Mouse (Mus musculus) embryonic facial prominence, embryonic 12.5 days (tissue): Measurements from ENCODE around the gene Emc9. TPM values are rescaled to one million over a fixed set of nuclear protein-coding genes. Genes with fewer than 3 reads are reported as not detected.

Experiments
- ATAC-seq: fragments of 200-750 bp; cut with Nextera tagmentation; 2 replicates; pipeline ENCODE4 v1.8.0; 2017; ENCODE audit not compliant: insufficient number of reproducible peaks, insufficient read depth, low FRiP score, low TSS enrichment
- H3K27ac ChIP-seq: fragments of 300-500 bp; sonication (generic); 2 replicates; pipeline ENCODE4 v1.5.1; 2016; ENCODE audit warnings: mild to moderate bottlenecking
- H3K27me3 ChIP-seq: fragments of 300-500 bp; sonication (generic); 2 replicates; pipeline ENCODE4 v1.6.1; 2016; ENCODE audit warnings: mild to moderate bottlenecking, moderate library complexity
- H3K36me3 ChIP-seq: fragments of 300-500 bp; sonication (generic); 2 replicates; pipeline ENCODE4 v1.6.1; 2016; ENCODE audit warnings: mild to moderate bottlenecking
- H3K4me1 ChIP-seq: fragments of 300-500 bp; sonication (generic); 2 replicates; pipeline ENCODE4 v1.6.1; 2016
- H3K4me2 ChIP-seq: fragments of 300-500 bp; sonication (generic); replicated peaks from 2 replicates; pipeline ENCODE4 v1.6.1; 2016; ENCODE audit warnings: mild to moderate bottlenecking, moderate library complexity
- H3K4me3 ChIP-seq: fragments of 300-500 bp; sonication (generic); 2 replicates; pipeline ENCODE4 v1.5.1; 2016; ENCODE audit warnings: mild to moderate bottlenecking
- H3K9ac ChIP-seq: fragments of 300-500 bp; sonication (generic); 2 replicates; pipeline ENCODE4 v1.6.1; 2016; ENCODE audit warnings: mild to moderate bottlenecking, moderate library complexity
- H3K9me3 ChIP-seq: fragments of 300-500 bp; sonication (generic); 2 replicates; pipeline ENCODE4 v1.6.1; 2016; ENCODE audit warnings: mild to moderate bottlenecking, moderate library complexity
- WGBS: fragments of 180-500 bp; shearing (Covaris S2); methylation state at CpG from one replicate; pipeline ENCODE4 v1.1.7; 2016; 5-methylcytosine and 5-hydroxymethylcytosine counted together
- polyA plus RNA-seq: library from polyadenylated mRNA; unstranded; fragments of >200 nt; fragmentation: Nextera tagmentation; extraction: Ambion mirVana; gene quantifications from 2 replicates; pipeline ENCODE4 v1.2.1, GENCODE M21; 2016

Gene Emc9
- polyA plus RNA-seq, result 4.6 and 4.9 TPM in 2 replicates

DNA sequence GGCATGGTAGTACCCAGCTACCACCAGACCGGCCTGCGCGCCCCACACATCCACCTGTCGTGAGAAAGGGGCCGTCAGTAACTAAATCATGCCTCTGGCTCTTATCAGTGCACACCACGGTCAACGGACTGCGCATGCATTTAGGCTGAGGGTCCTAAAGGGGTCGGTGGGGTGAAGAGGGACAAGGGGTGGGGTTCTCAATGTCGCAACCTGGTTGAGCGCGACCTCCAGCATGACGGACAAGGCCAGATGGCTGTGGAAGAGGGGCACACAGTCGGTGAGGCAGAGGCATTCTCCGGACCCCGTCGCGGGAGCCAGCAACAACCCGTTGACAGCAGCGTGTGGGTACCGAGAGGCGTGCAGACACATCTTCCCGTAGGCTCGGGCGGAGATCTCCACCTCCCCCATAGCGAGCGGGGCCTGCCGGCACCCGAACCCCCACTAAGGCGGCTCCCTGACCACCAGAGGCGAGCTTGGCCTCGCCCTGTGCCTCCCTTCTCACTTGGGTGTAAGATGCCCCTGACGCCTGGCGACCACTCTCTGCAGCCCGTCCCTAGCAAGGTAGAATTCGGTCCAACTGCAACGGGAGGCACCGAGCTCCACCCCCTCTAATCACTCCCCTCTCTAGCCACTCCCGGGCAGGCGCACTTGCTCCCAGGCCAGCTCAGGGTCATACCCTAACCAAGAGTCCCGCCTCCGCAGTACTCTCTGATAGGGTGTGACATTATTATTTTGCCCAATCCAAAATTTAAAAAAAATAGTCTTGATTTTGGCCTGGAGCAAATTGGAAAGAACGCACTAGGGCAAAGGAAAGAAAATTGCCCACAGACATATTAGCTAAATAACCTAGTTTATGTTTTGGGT is at the start of gene Emc9:
Gene Emc9, minus strand, starts transcription at position 601 of the 864 bp plus-strand sequence.
- ATAC-seq, result no peak
- Histone ChIP-seq H3K36me3 (peaks cover 27% of the 10 kb centered on the region), H3K27ac (no peak within 1 kb of the TSS), H3K27me3 (0 out of 2 replicates have a peak, but pooled peaks cover 2% of the 10 kb centered on the region), H3K9ac (peak within 1 kb of the TSS; percentile 53), H3K4me3 (peak within 1 kb of the TSS; percentile 41), H3K9me3 (no peaks in the 10 kb centered on the region), H3K4me2 (peak within 1 kb of the TSS; percentile 69), H3K4me1 (peaks cover 12% of the 10 kb centered on the region)
- WGBS, result 1% methylated on average over 43 of the region's 43 CpGs

DNA sequence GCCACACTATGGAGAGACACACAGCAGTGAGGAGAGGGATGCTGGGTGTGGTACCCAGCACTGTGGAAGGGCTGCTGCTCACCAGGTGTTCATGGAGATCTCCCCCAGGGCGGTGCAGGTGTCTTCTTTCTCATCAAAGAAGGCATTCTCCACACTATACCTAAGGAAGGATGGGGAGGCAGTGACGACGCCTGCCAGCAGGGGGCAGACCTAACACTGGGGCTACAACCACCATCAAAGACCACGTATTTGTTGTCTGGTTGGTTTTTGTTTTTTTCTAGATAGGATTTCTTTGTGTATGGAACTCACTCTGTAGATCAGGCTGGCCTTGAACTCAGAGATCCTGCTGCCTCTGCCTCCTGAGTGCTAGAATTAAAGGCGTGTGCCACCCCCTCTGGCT is 44.2 kb upstream of the Emc9 start:
- Histone ChIP-seq H3K4me2 (no peak overlapping the region), H3K27me3 (no peaks in the 10 kb centered on the region), H3K27ac (no peak overlapping the region), H3K4me1 (peaks cover 1% of the 10 kb centered on the region), H3K4me3 (no peak overlapping the region), H3K9me3 (no peaks in the 10 kb centered on the region), H3K9ac (no peak overlapping the region), H3K36me3 (peaks cover 97% of the 10 kb centered on the region)
- ATAC-seq, result no peak
- 50% methylated on average over 5 of the region's 5 CpGs for WGBS

DNA sequence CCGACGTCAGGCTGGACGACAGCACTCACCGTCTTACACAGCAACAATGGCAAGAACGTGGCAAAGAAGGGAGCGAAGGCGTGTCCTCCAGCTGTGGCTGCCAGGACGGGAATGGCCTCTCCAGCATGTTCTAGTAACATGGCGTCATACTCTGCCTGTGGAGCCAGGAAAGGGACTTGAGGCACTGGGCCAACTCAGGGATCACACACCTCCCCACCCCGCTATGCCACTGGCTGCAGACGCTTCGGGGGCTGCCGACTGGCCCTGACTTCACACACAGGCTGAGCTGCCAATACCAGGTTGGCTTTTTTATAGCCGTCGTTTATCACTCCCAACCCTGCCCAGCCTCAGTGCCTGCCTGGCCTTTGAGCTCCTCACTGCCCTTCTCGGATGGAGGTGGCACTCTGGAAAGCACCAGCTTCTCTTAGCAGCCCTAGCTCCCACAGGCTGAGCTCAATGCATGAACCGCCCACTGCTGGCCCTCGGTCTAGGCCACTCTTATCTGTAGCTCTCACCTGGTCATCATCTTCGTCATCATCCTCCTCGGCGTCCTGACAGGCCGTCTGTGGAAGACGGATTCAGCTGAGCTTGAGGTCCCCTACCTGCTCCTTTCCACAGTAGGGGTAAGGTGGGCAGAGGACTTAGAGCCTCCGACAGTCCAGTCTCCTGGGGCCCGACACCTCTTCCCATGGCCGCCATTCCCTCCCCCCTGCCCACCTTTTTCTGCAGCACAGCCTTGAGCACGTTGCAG is 43.1 kb upstream of the Emc9 start:
- no peak for ATAC-seq
- WGBS, result 96% methylated on average over 27 of the region's 27 CpGs
- Histone ChIP-seq H3K9ac (no peak overlapping the region), H3K4me3 (no peak overlapping the region), H3K4me1 (no peaks in the 10 kb centered on the region), H3K27me3 (no peaks in the 10 kb centered on the region), H3K36me3 (peaks cover 91% of the 10 kb centered on the region), H3K27ac (no peak overlapping the region), H3K4me2 (no peak overlapping the region), H3K9me3 (no peaks in the 10 kb centered on the region)

DNA sequence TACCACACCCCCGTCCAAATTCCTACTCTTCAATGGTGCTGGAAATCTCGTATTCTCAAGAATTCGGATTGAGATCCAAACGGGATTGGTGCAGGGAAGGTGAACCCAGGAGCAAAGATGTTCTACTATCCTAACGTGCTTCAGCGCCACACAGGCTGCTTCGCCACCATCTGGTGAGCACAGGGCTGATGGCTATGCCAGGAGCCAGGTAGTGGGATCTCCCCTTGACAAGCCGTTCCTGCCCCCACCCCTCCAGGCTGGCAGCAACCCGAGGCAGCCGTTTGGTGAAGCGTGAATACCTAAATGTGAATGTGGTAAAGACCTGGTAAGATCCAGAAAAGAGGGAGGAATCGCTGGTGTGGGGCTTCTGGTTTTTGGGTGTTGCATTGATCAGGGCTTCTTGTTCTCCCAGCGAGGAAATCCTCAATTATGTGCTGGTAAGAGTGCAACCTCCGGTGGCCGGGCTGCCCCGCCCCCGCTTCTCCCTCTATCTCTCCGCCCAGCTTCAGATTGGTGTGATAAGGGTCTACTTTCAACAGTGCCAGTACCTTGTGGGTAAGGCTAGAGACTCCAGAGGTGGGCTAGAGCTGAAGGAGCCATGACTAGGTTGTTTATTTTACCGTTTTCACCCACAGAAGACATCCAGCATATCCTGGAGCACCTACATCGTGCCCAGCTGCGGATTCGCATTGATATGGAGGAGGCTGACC is 33.5 kb upstream of the Emc9 start:
- Histone ChIP-seq H3K4me1 (no peaks in the 10 kb centered on the region), H3K9ac (no peak overlapping the region), H3K36me3 (no peaks in the 10 kb centered on the region), H3K4me2 (peak overlapping the region; percentile 35), H3K27ac (no peak overlapping the region), H3K4me3 (peak overlapping the region; percentile 18), H3K27me3 (no peaks in the 10 kb centered on the region), H3K9me3 (no peaks in the 10 kb centered on the region)
- WGBS, result 41% methylated on average over 22 of the region's 22 CpGs
- no peak for ATAC-seq

DNA sequence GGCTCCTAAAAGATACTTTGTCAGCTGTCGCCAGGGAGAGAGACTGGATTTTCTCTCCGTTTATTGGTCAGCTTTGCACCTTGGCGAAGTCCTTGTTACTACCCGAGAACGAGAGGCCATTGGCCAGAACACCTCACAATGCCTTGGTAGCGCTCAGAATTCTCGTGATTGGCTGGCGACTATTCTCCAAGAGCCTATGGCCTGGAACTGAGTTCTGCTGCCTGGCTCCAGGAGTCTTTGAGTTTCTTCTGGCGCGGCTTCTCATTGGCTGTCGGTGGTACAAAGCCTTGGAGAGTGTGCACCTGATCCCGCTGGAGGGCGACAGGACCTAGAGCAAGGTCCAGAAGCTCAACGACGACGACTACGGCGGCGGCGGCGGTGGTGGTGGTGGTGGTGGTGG is 32.7 kb upstream of the Emc9 start, which contains the start of gene Rec8:
Gene Rec8, plus strand, starts transcription at position 216 of the 400 bp plus-strand sequence.
- Histone ChIP-seq H3K9ac (no peak within 1 kb of the TSS), H3K36me3 (no peaks in the 10 kb centered on the region), H3K27me3 (no peaks in the 10 kb centered on the region), H3K4me1 (no peaks in the 10 kb centered on the region), H3K9me3 (no peaks in the 10 kb centered on the region), H3K4me2 (peak within 1 kb of the TSS; percentile 35), H3K27ac (no peak within 1 kb of the TSS), H3K4me3 (peak within 1 kb of the TSS; percentile 18)
- ATAC-seq, result peak; percentile 43; the same call in 1 of the 2 replicates
- 18% methylated on average over 21 of the region's 21 CpGs for whole genome bisulfite sequencing

DNA sequence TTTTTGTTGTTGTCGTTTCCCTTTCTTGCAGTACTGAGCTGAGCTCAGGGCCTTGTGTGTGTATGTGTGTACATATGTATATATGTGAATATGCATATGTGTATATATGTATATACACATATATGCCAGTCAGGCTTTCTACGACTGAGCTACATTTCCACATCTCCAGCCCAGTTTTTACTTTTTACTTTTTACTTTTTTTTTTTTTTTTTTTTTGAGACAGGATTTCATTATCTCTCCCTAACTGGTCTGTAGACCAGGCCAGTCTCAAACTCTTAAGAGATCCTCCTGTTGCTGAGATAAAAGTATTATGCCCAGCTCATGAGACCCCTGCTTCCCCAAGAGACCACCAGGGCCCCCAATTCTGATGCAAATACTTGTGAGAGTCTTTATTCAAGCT is 31.7 kb upstream of the Emc9 start:
- 90% methylated on average over 2 of the region's 2 CpGs for WGBS
- no peaks in the 10 kb centered on the region for H3K36me3 ChIP-seq
- H3K27me3 ChIP-seq, result no peaks in the 10 kb centered on the region
- H3K4me3 ChIP-seq, result no peak overlapping the region
- no peaks in the 10 kb centered on the region for H3K4me1 ChIP-seq
- no peak for ATAC-seq
- H3K9ac ChIP-seq, result no peak overlapping the region
- H3K9me3 ChIP-seq, result no peaks in the 10 kb centered on the region
- H3K27ac ChIP-seq, result no peak overlapping the region
- no peak overlapping the region for H3K4me2 ChIP-seq

DNA sequence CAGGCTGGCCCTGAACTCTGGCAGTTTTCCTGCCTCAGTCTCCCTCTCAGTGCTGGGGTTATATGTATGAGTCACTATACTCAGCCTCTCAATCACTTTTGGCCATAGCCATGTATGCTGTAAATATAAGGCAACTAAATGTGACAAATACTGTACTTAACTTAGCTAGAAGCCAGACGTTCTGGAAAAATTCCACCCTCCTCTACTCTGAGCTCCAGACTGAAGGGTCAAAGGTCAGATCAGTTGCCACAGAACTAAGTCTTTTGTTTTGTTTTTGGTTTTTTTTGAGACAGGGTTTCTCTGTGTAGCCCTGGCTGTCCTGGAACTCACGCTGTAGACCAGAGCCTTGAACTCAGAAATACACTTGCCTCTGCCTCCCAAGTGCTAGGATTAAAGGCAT is 30.8 kb upstream of the Emc9 start:
- Histone ChIP-seq H3K27me3 (no peaks in the 10 kb centered on the region), H3K4me2 (no peak overlapping the region), H3K9ac (no peak overlapping the region), H3K4me1 (no peaks in the 10 kb centered on the region), H3K27ac (no peak overlapping the region), H3K36me3 (no peaks in the 10 kb centered on the region), H3K4me3 (no peak overlapping the region), H3K9me3 (no peaks in the 10 kb centered on the region)
- 24% methylated on average over 2 of the region's 2 CpGs for WGBS
- no peak for ATAC-seq

DNA sequence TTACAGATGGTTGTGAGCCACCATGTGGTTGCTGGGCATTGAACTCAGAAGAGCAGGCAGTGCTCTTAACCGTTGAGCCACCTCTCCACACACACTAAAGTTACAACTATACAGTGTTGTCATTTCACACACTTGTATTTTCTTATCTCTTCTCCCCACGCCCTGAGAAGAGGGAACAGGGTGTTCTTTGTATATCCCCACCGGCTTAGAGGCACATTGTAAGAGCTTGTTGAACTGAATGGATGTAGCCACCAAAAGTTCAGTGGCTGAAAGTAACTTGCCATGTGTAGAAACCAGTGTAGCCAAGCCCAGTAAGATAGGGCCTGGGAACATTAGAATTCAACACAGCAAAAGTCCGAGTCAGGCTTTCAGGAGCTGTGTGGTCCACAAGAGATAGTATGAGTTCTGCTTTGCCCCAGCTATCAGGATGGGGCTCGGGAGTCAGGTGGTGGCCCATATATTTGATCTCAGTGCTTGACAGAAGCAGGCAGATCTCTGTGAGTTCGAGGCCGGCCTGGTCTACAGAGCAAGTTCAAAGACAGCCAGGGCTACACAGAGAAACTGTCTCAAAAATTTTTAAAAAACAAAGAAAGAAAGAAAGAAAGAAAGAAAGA is 29.6 kb upstream of the Emc9 start:
- H3K4me3 ChIP-seq, result no peak overlapping the region
- H3K4me1 ChIP-seq, result no peaks in the 10 kb centered on the region
- WGBS, result 79% methylated on average over 7 of the region's 7 CpGs
- no peaks in the 10 kb centered on the region for H3K9me3 ChIP-seq
- no peak overlapping the region for H3K27ac ChIP-seq
- H3K9ac ChIP-seq, result no peak overlapping the region
- ATAC-seq, result no peak
- no peaks in the 10 kb centered on the region for H3K27me3 ChIP-seq
- H3K4me2 ChIP-seq, result no peak overlapping the region
- no peaks in the 10 kb centered on the region for H3K36me3 ChIP-seq

DNA sequence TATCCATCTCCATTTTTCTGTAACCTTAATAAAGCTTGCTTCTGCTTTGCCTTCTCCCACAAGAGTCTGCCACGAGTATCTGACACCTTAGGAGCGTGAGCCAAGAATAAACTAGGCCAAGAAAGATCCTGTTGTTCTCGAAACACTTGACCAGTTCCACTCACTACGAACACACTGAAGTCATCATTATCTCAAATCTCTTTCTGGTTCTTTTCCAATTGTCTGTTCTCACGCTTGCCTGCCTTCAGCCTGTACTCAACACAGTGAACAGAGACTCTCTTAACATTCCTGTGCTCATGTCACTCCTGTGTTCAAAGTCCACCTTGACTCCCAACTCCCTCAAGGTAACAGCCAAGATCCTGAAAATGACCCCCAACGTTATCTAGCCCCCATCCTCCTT is 28.2 kb upstream of the Emc9 start:
- ATAC-seq, result no peak
- H3K27ac ChIP-seq, result no peak overlapping the region
- 71% methylated on average over 6 of the region's 6 CpGs for WGBS
- H3K27me3 ChIP-seq, result no peaks in the 10 kb centered on the region
- H3K4me2 ChIP-seq, result no peak overlapping the region
- H3K36me3 ChIP-seq, result peaks cover 13% of the 10 kb centered on the region
- no peak overlapping the region for H3K9ac ChIP-seq
- no peaks in the 10 kb centered on the region for H3K9me3 ChIP-seq
- H3K4me3 ChIP-seq, result no peak overlapping the region
- H3K4me1 ChIP-seq, result no peaks in the 10 kb centered on the region

DNA sequence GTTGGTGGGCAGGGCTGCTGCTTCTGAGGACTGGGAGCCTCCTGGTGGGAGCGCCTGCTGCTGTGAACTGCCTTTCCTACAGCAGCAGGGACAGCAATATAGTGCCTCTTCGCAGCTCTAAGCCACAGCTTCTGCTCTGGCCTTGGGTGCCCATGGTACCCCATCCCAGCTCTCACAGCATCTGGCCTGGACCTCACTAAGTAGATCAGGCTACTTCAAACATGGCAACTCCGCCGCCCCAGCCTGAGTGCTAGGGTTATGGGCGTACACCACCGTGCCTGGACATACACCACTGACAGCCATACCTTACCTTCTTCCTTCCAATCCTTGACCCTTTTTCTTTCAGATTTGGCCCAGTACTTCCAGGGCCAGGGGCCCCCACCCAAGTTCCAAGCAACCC is 23.2 kb upstream of the Emc9 start:
- Histone ChIP-seq H3K9ac (no peak overlapping the region), H3K4me2 (no peak overlapping the region), H3K36me3 (peaks cover 39% of the 10 kb centered on the region), H3K9me3 (no peaks in the 10 kb centered on the region), H3K4me3 (no peak overlapping the region), H3K4me1 (peaks cover 10% of the 10 kb centered on the region; the same call in 1 of the 2 replicates), H3K27me3 (no peaks in the 10 kb centered on the region), H3K27ac (no peak overlapping the region)
- ATAC-seq, result no peak
- WGBS, result 97% methylated on average over 6 of the region's 6 CpGs

DNA sequence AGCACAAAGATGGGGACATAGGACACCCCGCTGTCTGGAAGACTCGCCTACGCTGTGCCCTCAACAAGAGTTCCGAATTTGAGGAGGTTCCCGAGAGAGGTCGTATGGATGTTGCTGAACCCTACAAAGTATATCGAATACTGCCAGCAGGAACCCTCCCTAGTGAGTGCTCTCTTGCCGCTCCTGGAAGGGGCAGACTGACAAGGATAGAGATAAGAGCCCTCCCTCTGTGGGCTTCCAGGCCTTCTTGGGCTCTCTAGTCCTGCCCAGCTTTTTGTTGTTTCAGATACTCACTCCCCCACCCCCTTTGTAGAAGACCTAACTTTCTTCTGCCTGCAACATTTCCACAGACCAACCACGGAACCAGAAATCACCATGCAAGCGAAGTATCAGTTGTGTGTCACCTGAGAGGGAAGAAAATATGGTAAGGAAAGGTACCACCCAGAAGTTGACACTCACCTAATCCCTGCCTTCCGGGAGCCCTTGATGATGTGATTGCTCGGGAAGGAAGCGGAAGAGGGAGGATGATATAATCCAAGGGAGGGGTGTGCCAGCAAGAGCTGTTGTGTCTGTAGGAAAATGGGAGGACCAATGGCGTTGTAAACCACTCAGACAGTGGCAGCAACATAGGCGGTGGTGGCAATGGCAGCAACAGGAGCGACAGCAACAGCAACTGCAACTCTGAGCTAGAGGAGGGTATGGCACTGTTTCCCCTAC is 20.8 kb upstream of the Emc9 start:
- H3K9ac ChIP-seq, result no peak overlapping the region
- peaks cover 63% of the 10 kb centered on the region for H3K36me3 ChIP-seq
- H3K27me3 ChIP-seq, result no peaks in the 10 kb centered on the region
- H3K4me1 ChIP-seq, result peaks cover 11% of the 10 kb centered on the region; the same call in 1 of the 2 replicates
- H3K4me2 ChIP-seq, result no peak overlapping the region
- no peak overlapping the region for H3K27ac ChIP-seq
- H3K4me3 ChIP-seq, result no peak overlapping the region
- H3K9me3 ChIP-seq, result no peaks in the 10 kb centered on the region
- WGBS, result 90% methylated on average over 16 of the region's 16 CpGs
- no peak for ATAC-seq
